Mouse (Mus musculus) heart, postnatal 36 days (tissue): ENCODE results near the gene Plekhm1. TPM values are rescaled to one million over a fixed set of nuclear protein-coding genes. Genes with fewer than 3 reads are reported as not detected.
A peak's percentile ranks its signal among the peaks of the same experiment; 100 is the strongest.
"Not testable (repeated sequence)": the region's sequence is repeated elsewhere in the genome, so short reads cannot be mapped to it uniquely, and the experiment has no call there.

Experiments
- DNase-seq, 2 experiments: peaks; one replicate each; pipeline ENCODE4 v3.0.0; 2021 to 2022
- intact Hi-C: fragments of 180-260 bp; cut with DNase I; formaldehyde crosslinking; loops from one replicate; pipeline ENCODE4 v1.15.1; 2025
- total RNA-seq, 2 experiments: library from RNA; stranded (reverse); gene quantifications; 2 replicates each; pipeline ENCODE4 v1.2.3; 2021

Gene Plekhm1
- total RNA-seq: 10 to 100 TPM; 11.9 to 12.9 TPM

- intact Hi-C loops: loop anchor here (5.0 kb wide), 2 partner anchors 145 to 240 kb away; partner anchors contain the start of gene Fmnl1
Measured at GRCm38 (mm10) chr11:103411981-103412949, at the start of gene Plekhm1. Gene Plekhm1, minus strand, starts transcription at chr11:103412687.

DNA sequence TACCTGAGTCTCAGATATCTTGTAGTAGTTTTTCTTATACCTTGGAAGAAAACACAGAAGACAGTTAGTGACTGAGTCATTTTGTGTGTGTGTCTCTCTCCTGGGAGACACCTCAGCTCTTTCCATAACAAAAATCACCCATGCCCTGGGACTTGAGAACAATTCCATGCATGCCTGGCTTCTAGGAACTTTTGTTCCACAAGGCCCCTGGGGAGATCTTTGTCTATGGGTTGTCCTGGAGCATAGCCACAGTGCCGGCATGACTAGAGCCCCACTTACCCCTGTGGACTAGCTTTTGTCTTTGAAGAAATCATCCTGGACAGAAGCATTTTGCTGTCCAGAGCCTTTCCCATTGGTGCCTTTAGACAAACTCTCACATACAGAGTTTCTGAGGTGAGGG, 38.6 kb upstream of the Plekhm1 start:
- intact Hi-C loops, DNase-seq: not testable (repeated sequence)

More at GRCm38 (mm10) chr11:103411981-103412949, at the start of gene Plekhm1:
- DNase-seq: peak; percentile 94 to 95

- intact Hi-C loops, DNase-seq: not testable (repeated sequence)
Measured at GRCm38 (mm10) chr11:103449721-103450120, 37.2 kb upstream of the Plekhm1 start.

DNA sequence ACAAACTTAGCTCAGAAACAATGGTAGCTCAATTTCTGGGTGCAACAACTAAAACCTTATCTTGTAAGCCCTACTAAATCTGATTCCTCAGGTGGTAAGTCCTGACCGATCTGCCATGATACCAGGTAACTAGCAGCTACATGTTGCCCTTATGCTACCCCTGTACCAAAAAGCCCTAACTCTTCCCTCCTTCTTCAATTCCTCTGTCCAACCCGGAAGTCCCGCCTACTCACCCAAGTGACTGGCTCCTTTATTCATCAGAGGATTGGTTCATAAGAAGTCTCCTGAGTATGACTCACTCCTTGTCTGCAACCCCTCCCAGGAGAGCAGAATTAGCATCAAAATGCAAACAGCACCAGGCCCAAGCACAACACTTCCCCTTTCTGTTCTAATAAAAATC, 31.2 kb upstream of the Plekhm1 start:
- peak; percentile 3 to 6 for DNase-seq
- intact Hi-C loops: no loop called here

DNA sequence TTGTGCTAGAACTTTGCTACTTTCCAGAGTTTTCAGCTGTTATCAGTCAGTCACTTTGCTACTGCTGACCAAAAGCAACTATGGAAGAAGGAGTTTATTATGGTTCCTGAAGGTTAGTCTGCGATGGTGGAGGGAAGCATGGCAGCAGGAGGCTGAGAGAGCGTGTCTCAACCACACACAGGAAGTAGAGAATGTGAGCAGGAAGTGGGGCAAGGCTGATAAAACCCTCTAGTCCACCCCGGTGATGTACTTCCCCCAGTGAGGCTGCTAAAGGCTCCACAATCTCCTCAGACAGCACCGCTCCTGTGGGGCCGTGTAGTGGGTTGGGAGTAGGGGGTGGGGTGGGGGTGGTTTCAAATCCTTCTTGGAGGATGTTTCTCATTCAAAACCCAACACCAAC, 23.8 kb upstream of the Plekhm1 start:
- intact Hi-C loops: no loop called here

GRCm38 (mm10) chr11:103425031-103425430, 12.5 kb upstream of the Plekhm1 start:
- intact Hi-C loops: no loop called here
- no peak for DNase-seq

More for the DNA sequence above, 23.8 kb upstream of the Plekhm1 start:
- DNase-seq: no peak

DNA sequence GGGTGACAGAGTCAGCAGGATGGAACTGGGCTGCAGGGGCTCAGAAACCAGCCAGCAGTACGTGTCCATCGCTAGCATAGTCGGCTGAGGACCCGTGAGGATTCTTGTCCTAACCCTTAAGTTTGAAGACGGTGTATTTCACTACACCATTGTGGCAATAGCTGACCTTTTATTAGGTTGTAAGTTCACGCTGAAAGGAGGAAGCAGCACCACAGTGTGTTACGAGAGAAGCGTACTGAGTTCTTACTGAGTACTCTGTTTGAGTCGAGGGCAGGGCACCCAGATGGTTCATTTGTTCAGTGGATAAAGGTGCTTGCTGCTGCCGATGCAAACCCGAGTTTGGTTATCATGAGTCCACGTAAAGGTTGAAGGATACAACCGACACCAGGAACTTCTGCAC, 7.2 kb upstream of the Plekhm1 start:
- intact Hi-C loops: no loop called here
- no peak for DNase-seq

DNA sequence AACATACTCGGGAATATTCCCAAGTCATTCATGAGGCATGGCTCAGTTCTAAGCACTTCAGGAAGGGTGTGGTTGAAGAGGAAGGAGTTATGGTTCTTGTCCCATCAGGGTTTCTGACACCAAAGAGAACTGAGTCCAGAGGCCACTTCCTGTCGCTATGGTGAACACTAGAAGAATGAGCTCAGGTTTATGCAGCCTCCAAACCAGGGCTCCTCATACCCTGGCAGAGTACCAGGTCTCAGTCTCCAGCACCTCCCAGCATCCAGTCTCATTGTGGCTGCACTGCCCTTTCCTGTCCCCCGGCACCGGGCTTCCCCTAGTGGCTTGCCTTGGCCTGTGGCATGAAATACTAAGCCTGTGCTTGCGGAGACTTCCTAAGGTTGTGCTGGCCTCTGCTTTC, 6.7 kb upstream of the Plekhm1 start:
- DNase-seq: no peak
- intact Hi-C loops: no loop called here

DNA sequence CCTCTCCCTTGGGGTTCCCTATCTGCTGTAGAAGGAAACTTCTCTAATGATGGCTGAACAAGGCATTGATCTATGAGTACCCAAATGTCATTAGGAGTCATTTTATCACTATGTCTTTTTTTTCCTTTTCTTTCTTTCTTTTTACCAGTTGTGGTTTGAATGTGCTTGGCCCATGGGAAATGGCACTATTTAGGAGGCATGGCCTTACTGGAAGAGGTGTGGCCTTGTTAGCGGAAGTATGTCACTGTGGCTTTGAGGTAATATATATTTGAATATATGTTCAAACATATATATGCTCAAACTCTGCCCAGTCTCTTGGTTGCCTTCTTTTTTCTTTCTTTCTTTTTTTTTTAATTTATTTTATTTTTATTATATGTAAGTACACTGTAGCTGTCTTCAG, 1.0 kb upstream of the Plekhm1 start:
- intact Hi-C loops: loop anchor here (5.0 kb wide), 2 partner anchors 144 to 241 kb away; partner anchors contain the start of gene Fmnl1
- DNase-seq: no peak

- DNase-seq: no peak
- intact Hi-C loops: loop anchor here (5.0 kb wide), 2 partner anchors 144 to 241 kb away; partner anchors contain the start of gene Fmnl1
Measured at GRCm38 (mm10) chr11:103412950-103413423, 500 bp upstream of the Plekhm1 start.

DNA sequence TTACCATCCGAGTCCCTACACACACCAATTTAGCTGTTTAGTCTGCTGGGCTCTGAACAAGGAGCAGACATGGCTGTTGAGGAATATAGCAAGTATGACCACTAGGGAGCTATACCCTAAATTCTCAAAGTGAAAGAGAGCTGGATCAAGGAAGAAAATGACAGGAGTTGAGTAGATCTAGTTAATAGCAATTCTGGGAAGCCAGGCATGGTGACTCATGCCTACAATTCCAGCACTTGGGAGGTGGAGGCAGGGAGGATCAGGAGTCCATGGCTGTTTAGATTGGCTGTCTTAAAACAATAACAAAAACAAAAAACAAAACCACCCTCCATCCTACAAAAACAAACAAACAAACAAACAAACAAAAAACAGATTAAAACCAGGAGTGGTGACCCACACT, 1.2 kb downstream of the Plekhm1 start:
- intact Hi-C loops: loop anchor here (5.0 kb wide), 2 partner anchors 146 to 239 kb away; partner anchors contain the start of gene Fmnl1
- DNase-seq: no peak

DNA sequence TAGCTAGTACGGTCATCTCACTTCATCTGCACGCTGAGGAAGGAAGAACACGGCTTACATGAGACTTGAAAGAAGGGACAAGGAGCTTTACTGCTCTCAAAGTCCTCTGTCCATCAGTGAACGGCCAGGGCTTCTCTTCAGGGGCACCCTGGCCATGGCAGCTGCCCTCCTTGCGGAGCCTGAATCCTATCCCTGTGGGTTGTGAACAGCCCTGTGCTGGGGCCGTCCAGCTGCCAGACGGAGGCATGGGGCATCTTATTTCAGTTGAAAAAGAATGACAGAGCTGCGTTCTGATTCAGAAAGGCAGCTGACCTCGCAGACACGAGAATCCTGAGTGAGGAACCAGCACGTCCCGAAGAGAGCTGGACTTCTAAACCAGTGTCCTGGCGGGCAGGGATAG, 3.6 kb downstream of the Plekhm1 start:
- no peak for DNase-seq
- intact Hi-C loops: loop anchor here (10.0 kb wide), 1 partner anchor 524 kb away; the partner anchor contains the start of genes Ccdc103, Eftud2 and Fam187a

- intact Hi-C loops: loop anchor here (10.0 kb wide), 1 partner anchor 522 kb away; the partner anchor contains the start of genes Ccdc103, Eftud2 and Fam187a
- DNase-seq: not testable (repeated sequence)
Measured at GRCm38 (mm10) chr11:103407136-103407535, 5.4 kb downstream of the Plekhm1 start.

GRCm38 (mm10) chr11:103406551-103406950, 5.9 kb downstream of the Plekhm1 start:
- intact Hi-C loops: loop anchor here (10.0 kb wide), 1 partner anchor 522 kb away; the partner anchor contains the start of genes Ccdc103, Eftud2 and Fam187a
- no peak for DNase-seq

DNA sequence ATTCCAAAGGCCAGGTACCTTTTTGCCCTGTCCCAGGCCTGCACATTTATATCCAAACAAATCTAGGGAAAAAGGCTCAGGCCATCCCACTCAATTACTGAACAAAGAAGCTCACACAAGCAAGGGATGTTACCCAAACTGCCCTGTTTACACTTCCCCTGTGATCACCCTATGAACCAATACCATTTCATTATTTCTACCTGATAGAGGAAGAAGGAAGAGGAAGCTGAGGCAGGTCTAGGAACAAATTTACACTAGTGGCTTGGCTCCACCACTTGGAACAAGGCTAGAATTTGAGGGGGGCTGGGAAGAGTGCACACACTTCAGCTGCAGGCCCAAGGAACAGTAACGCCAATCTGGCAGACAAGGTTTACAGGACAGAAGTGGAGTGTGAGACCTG, 6.7 kb downstream of the Plekhm1 start:
- intact Hi-C loops: loop anchor here (10.0 kb wide), 1 partner anchor 521 kb away; the partner anchor contains the start of genes Ccdc103, Eftud2 and Fam187a
- DNase-seq: no peak

GRCm38 (mm10) chr11:103404618-103405017, 7.9 kb downstream of the Plekhm1 start:
- DNase-seq: no peak
- intact Hi-C loops: loop anchor here (10.0 kb wide), 1 partner anchor 520 kb away; the partner anchor contains the start of genes Ccdc103, Eftud2 and Fam187a

- intact Hi-C loops: loop anchor here (10.0 kb wide), 1 partner anchor 519 kb away; the partner anchor contains the start of genes Ccdc103, Eftud2 and Fam187a
- DNase-seq: no peak
Measured at GRCm38 (mm10) chr11:103403776-103404175, 8.7 kb downstream of the Plekhm1 start.

DNA sequence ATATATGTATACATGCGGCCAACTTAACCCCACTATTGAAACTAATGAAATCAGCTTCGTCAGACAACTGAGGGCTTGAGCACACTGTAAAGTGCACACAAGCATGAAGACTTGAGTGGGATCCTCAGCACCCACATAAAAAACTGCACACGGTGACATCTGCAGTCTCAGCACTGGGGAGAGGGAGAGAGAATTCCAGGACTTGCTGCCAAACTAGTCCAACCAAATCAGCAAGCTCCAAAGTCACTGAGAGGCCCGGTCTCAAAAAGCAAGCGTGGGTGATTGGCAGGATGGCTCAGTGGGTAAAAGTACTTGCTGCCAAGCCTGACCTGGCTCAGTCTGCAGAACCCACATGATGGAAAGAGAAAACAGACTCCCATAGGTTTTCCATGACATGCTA, 9.7 kb downstream of the Plekhm1 start:
- DNase-seq: no peak
- intact Hi-C loops: loop anchor here (10.0 kb wide), 1 partner anchor 518 kb away; the partner anchor contains the start of genes Ccdc103, Eftud2 and Fam187a

DNA sequence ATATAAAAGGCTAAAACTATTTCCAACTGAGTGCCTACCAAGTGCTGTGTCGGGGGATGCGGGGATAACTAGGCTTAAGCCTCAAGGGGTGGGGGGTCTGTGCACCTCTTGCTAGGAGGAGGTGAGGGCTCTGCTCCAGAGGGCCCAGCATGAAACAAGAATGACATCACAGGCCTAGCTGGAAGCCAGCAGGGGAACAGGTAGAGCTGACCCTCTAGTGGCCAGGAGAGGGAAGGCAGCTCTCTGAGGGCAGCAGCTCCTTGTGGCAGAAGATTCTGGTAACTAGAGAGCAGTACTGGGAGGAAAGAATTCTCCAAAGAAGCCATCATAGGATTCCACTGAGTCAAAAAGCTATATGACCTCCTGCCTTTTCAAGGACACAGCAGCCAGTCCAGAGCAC, 10.3 kb downstream of the Plekhm1 start:
- intact Hi-C loops: loop anchor here (10.0 kb wide), 1 partner anchor 517 kb away; the partner anchor contains the start of genes Ccdc103, Eftud2 and Fam187a
- DNase-seq: peak; percentile 32 to 44

- intact Hi-C loops: loop anchor here (1.0 to 10.0 kb wide), 3 partner anchors 40 to 515 kb away; partner anchors contain the start of genes Ccdc103, Eftud2 and Fam187a
Measured at GRCm38 (mm10) chr11:103399986-103400385, 12.5 kb downstream of the Plekhm1 start.

More at GRCm38 (mm10) chr11:103399986-103400385, 12.5 kb downstream of the Plekhm1 start:
- no peak for DNase-seq
